Mouse (Mus musculus): ENCODE results near the gene Mfsd2a. TPM values are rescaled to one million over a fixed set of nuclear protein-coding genes. Genes with fewer than 3 reads are reported as not detected.

Gene Mfsd2a
- polyA plus RNA-seq, 1 experiment from 2014 or later, result 29.3 TPM

DNA sequence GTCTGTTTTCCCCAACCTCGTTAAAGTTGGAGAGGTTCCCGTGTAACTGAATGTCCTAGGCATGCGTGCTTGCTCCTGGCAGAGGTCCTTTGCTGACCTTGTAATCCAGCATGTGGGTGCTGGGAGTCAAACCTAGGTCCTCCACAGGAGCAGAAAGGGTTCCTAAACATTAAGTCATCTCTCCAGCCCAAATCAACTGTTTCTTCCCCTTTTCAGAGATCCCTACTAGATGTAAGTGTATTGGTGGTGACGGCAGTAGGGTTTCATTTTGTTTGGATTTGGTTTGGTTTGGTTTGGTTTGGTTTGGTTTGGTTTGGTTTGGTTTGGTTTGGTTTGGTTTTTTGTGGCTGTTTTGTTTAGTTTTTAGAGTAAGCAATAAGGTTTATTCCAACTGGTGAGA, 63.2 kb downstream of the Mfsd2a start:
- Histone ChIP-seq H3K4me1 (no peaks in the 10 kb centered on the region), H3K9ac (replicated peaks) (no peak overlapping the region), H3K4me2 (no peak overlapping the region), H3K36me3 (no peaks in the 10 kb centered on the region), H3K27me3 (replicated peaks) (no peaks in the 10 kb centered on the region), H3K27ac (replicated peaks) (no peak overlapping the region), H3K9me3 (replicated peaks) (no peaks in the 10 kb centered on the region), H3K4me3 (replicated peaks) (no peak overlapping the region)
- ATAC-seq (ENCODE audit: low FRiP score), result no peak
- 90% methylated on average over 4 of the region's 4 CpGs for WGBS

Other genes with a start within 250 kb of the Mfsd2a start
- gene Ppt1, start 124.9 kb downstream of the Mfsd2a start, polyA plus RNA-seq (2015; fragmentation: Nextera tagmentation; extraction: Ambion mirVana), result 97.0 and 121 TPM in 2 replicates
- gene Cap1, start 75.1 kb downstream of the Mfsd2a start, polyA plus RNA-seq (2015; fragmentation: Nextera tagmentation; extraction: Ambion mirVana), result 73.5 and 78.6 TPM in 2 replicates
- gene Mycl, start 34.5 kb upstream of the Mfsd2a start, polyA plus RNA-seq (2015; fragmentation: Nextera tagmentation; extraction: Ambion mirVana), result 38.2 and 52.3 TPM in 2 replicates
- 21.0 and 21.9 TPM in 2 replicates for gene Trit1, start 55.4 kb upstream of the Mfsd2a start, polyA plus RNA-seq (2015; fragmentation: Nextera tagmentation; extraction: Ambion mirVana)
- 0.38 and 0.43 TPM in 2 replicates for gene Bmp8b, start 144.0 kb upstream of the Mfsd2a start, polyA plus RNA-seq (2015; fragmentation: Nextera tagmentation; extraction: Ambion mirVana)
- 0.68 and 0.77 TPM in 2 replicates for gene Oxct2b, start 155.1 kb upstream of the Mfsd2a start, polyA plus RNA-seq (2015; fragmentation: Nextera tagmentation; extraction: Ambion mirVana)
- gene Ppie, start 178.8 kb upstream of the Mfsd2a start, polyA plus RNA-seq (2015; fragmentation: Nextera tagmentation; extraction: Ambion mirVana), result 50.4 and 66.1 TPM in 2 replicates
- 33.2 and 34.4 TPM in 2 replicates for gene Hpcal4, start 222.0 kb upstream of the Mfsd2a start, polyA plus RNA-seq (2015; fragmentation: Nextera tagmentation; extraction: Ambion mirVana)
- gene Nt5c1a, start 240.3 kb upstream of the Mfsd2a start, polyA plus RNA-seq (2015; fragmentation: Nextera tagmentation; extraction: Ambion mirVana), result 0.17 TPM in 1 of 2 replicates, not detected in the other